Mouse (Mus musculus) macrophage (primary cell): ENCODE measurements at regions not wholly inside any gene's neighbourhood (a gene's known extent, or its start where the extent isn't known, plus 50 kb on each side); places are given as distances from the start of the nearest gene placed in this dataset.

Experiments
- H3K27ac ChIP-seq: fragments of 350-480 bp; formaldehyde crosslinking; 2 replicates; pipeline ENCODE4 v1.9.0; 2021
- H3K36me3 ChIP-seq: fragments of 350-480 bp; formaldehyde crosslinking; 2 replicates; pipeline ENCODE4 v1.9.0; 2021; ENCODE audit errors: inconsistent target
- H3K4me3 ChIP-seq: fragments of 350-480 bp; formaldehyde crosslinking; 2 replicates; pipeline ENCODE4 v1.9.0; 2021; ENCODE audit errors: inconsistent target
- H3K79me2 ChIP-seq: fragments of 350-480 bp; formaldehyde crosslinking; 2 replicates; pipeline ENCODE4 v1.9.0; 2021; ENCODE audit errors: inconsistent target
- WGBS: methylation state at CpG from one replicate; pipeline ENCODE4 v1.1.7; 2026; ENCODE audit warnings: inconsistent platforms; ENCODE audit not compliant: missing documents; 5-methylcytosine and 5-hydroxymethylcytosine counted together

- no peak overlapping the region for H3K4me3 ChIP-seq
- H3K27ac ChIP-seq, result no peak overlapping the region
- H3K79me2 ChIP-seq, result no peaks in the 10 kb centered on the region
- 93% methylated on average over 3 of the region's 3 CpGs for WGBS
- H3K36me3 ChIP-seq, result no peaks in the 10 kb centered on the region
These were observed 196.8 kb upstream of the Rbms1 start for GRCm38 (mm10) chr2:61159761-61160160.

GRCm38 (mm10) chr2:61138998-61139631, 176.1 kb upstream of the Rbms1 start:
- H3K79me2 ChIP-seq, result no peaks in the 10 kb centered on the region
- peak overlapping the region; percentile 9; the same call in 1 of the 2 replicates for H3K4me3 ChIP-seq
- 16% methylated on average over 19 of the region's 19 CpGs for WGBS
- peak overlapping the region; percentile 92 for H3K27ac ChIP-seq
- no peaks in the 10 kb centered on the region for H3K36me3 ChIP-seq

GRCm38 (mm10) chr2:61138625-61138997, 175.6 kb upstream of the Rbms1 start:
- no peaks in the 10 kb centered on the region for H3K36me3 ChIP-seq
- H3K4me3 ChIP-seq, result peak overlapping the region; percentile 3; the same call in 1 of the 2 replicates
- 12% methylated on average over 3 of the region's 3 CpGs for WGBS
- no peaks in the 10 kb centered on the region for H3K79me2 ChIP-seq
- peak overlapping the region; percentile 92 for H3K27ac ChIP-seq

GRCm38 (mm10) chr2:61137378-61137777, 174.4 kb upstream of the Rbms1 start:
- no peak overlapping the region for H3K4me3 ChIP-seq
- H3K79me2 ChIP-seq, result no peaks in the 10 kb centered on the region
- H3K27ac ChIP-seq, result peak overlapping the region; percentile 76
- 0% methylated on average over 3 of the region's 3 CpGs for WGBS
- H3K36me3 ChIP-seq, result no peaks in the 10 kb centered on the region

- peak overlapping the region; percentile 76 for H3K27ac ChIP-seq
- no peaks in the 10 kb centered on the region for H3K36me3 ChIP-seq
- no peak overlapping the region for H3K4me3 ChIP-seq
- WGBS, result no CpG with 5 or more reads among the region's 1 CpGs
- no peaks in the 10 kb centered on the region for H3K79me2 ChIP-seq
These were observed 173.9 kb upstream of the Rbms1 start for GRCm38 (mm10) chr2:61136926-61137325.

- no peak overlapping the region for H3K27ac ChIP-seq
- 65% methylated on average over 7 of the region's 7 CpGs for WGBS
- H3K4me3 ChIP-seq, result no peak overlapping the region
- no peaks in the 10 kb centered on the region for H3K79me2 ChIP-seq
- H3K36me3 ChIP-seq, result no peaks in the 10 kb centered on the region
These were observed 160.2 kb upstream of the Rbms1 start for GRCm38 (mm10) chr2:61123046-61123806.

GRCm38 (mm10) chr2:61121281-61121680, 158.3 kb upstream of the Rbms1 start:
- Histone ChIP-seq H3K4me3 (no peak overlapping the region), H3K36me3 (no peaks in the 10 kb centered on the region), H3K79me2 (no peaks in the 10 kb centered on the region), H3K27ac (no peak overlapping the region)
- 91% methylated on average over 5 of the region's 5 CpGs for WGBS

GRCm38 (mm10) chr2:61114620-61115019, 151.6 kb upstream of the Rbms1 start:
- Histone ChIP-seq H3K36me3 (no peaks in the 10 kb centered on the region), H3K27ac (no peak overlapping the region), H3K79me2 (no peaks in the 10 kb centered on the region), H3K4me3 (no peak overlapping the region)
- WGBS, result 86% methylated on average over 2 of the region's 2 CpGs

GRCm38 (mm10) chr2:61113916-61114315, 150.9 kb upstream of the Rbms1 start:
- H3K36me3 ChIP-seq, result no peaks in the 10 kb centered on the region
- no peak overlapping the region for H3K27ac ChIP-seq
- WGBS, result 93% methylated on average over 6 of the region's 6 CpGs
- H3K4me3 ChIP-seq, result no peak overlapping the region
- H3K79me2 ChIP-seq, result no peaks in the 10 kb centered on the region

GRCm38 (mm10) chr2:61110591-61110990, 147.6 kb upstream of the Rbms1 start:
- Histone ChIP-seq H3K27ac (no peak overlapping the region), H3K79me2 (no peaks in the 10 kb centered on the region), H3K36me3 (no peaks in the 10 kb centered on the region), H3K4me3 (no peak overlapping the region)
- WGBS, result 34% methylated on average over 9 of the region's 9 CpGs

GRCm38 (mm10) chr2:61109564-61109963, 146.6 kb upstream of the Rbms1 start:
- no peaks in the 10 kb centered on the region for H3K36me3 ChIP-seq
- H3K4me3 ChIP-seq, result no peak overlapping the region
- 56% methylated on average over 3 of the region's 3 CpGs for WGBS
- H3K27ac ChIP-seq, result no peak overlapping the region
- no peaks in the 10 kb centered on the region for H3K79me2 ChIP-seq

GRCm38 (mm10) chr2:61105169-61105568, 142.2 kb upstream of the Rbms1 start:
- no peaks in the 10 kb centered on the region for H3K36me3 ChIP-seq
- WGBS, result 87% methylated on average over 6 of the region's 6 CpGs

GRCm38 (mm10) chr2:61100854-61101253, 137.9 kb upstream of the Rbms1 start:
- 90% methylated on average over 4 of the region's 4 CpGs for WGBS
- H3K79me2 ChIP-seq, result no peaks in the 10 kb centered on the region
- no peak overlapping the region for H3K4me3 ChIP-seq
- H3K36me3 ChIP-seq, result no peaks in the 10 kb centered on the region
- no peak overlapping the region for H3K27ac ChIP-seq

More at GRCm38 (mm10) chr2:61105169-61105568, 142.2 kb upstream of the Rbms1 start:
- Histone ChIP-seq H3K4me3 (no peak overlapping the region), H3K27ac (no peak overlapping the region), H3K79me2 (no peaks in the 10 kb centered on the region)

GRCm38 (mm10) chr2:61088501-61088900, 125.5 kb upstream of the Rbms1 start:
- no peaks in the 10 kb centered on the region for H3K36me3 ChIP-seq
- no peak overlapping the region for H3K4me3 ChIP-seq
- no peaks in the 10 kb centered on the region for H3K79me2 ChIP-seq
- H3K27ac ChIP-seq, result no peak overlapping the region

GRCm38 (mm10) chr2:61084835-61085234, 121.8 kb upstream of the Rbms1 start:
- Histone ChIP-seq H3K36me3 (no peaks in the 10 kb centered on the region), H3K4me3 (no peak overlapping the region), H3K79me2 (no peaks in the 10 kb centered on the region), H3K27ac (no peak overlapping the region)
- WGBS, result 44% methylated on average over 3 of the region's 3 CpGs
